Mouse (Mus musculus) embryo, embryonic 10 days (tissue): ENCODE results near the gene Kirrel3.

Source experiments
- DNase-seq: peaks from one replicate; pipeline ENCODE4 v3.0.0-alpha.2; 2015; ENCODE audit warnings: low spot score

Kirrel3 gene

DNA sequence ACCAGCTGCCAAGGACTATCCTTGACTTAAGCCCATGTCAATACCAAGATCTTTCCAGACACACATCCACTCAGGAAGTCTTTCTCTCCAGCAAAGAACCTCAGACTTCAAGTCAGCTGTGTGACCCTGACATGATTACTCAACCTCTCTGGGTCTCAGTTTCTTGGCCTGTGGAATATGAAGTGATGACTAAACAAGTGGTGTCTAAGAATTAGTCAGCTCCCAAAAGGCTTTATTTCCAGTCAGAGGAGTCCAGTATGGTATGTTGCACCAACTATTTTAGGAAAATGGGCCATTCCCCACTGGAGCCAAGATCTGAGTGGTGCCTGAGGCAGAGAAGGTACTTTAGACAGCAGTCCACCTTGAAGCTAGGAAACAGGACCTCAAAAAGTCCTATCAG lies 462.0 kb downstream of the Kirrel3 start:
- DNase-seq: no peak

DNA sequence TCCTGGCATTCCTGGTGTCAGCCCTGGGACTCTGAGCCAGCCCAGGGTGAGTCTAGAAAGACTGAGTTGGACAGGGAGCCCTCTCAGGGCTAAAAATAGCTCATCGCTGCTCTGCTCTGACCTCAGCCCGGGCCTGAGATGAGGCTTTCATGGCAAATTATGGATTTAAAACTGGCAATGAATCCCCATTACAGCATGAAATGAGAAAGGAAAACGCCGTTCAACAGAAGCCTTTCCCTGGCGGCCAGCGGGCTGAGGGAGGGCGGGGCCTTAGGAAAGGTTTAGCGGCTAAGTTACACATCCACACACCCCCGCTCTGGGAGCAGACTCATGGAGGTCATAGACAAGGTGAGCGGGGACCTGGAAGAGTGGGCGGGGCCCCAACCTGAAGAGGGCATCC lies 467.7 kb downstream of the Kirrel3 start:
- DNase-seq: no peak

DNA sequence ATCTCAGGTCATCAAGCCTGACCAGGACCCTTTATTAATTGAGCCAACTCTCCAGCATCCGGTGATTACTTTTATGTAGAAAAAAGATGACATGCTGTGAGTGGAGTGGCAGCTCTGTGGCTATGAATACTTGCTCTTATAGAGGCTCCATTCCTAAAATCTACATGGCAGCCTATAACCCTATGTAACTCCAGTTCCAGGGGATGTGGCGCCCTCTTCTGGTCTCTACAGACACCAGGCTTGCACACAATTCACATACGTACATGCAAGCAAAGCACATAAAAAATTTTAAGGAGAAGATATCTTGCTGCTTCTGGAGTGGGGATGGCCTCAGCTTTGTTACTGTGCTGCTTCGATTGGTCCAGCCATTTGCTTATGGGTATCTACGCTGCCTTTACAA lies 468.5 kb downstream of the Kirrel3 start:
- peak; percentile 80 for DNase-seq

DNA sequence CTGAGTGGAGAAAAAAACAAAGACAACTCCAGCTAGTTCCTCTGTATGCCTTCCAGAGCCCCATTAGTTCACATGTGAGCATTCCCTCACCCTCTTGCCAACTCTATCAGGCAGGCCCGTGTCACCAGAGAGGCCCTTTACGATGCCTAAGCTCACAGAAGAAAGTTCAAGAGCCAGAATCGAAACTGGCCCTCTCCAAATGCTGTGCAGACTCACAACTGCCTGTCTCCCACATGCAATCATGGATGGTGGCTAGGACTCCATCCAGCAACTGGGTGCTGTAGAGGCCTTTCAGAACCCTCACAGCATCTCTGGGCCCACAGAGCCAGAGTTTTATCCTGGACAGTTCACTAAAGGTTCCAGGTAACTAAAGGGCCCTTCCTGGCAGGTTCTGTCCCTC lies 470.8 kb downstream of the Kirrel3 start:
- no peak for DNase-seq

DNA sequence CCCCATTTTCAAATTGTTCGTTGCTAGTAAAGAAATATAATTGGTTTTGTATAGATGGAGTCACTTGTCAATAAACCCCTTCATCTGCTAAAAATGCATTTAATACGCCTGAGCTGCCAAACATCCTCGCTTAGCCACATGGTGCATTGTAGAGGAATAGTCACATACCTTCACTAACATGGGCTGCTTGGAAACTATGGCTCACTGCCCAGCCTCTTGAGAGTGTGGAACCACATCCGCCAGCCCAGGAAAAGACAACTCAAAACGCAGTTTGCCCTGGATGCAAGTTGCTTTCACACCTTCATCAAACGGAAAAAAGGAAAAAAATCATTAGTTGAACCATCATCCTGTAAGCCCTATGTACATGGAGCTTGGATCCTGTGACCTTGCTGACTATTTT lies 472.0 kb downstream of the Kirrel3 start:
- no peak for DNase-seq

DNA sequence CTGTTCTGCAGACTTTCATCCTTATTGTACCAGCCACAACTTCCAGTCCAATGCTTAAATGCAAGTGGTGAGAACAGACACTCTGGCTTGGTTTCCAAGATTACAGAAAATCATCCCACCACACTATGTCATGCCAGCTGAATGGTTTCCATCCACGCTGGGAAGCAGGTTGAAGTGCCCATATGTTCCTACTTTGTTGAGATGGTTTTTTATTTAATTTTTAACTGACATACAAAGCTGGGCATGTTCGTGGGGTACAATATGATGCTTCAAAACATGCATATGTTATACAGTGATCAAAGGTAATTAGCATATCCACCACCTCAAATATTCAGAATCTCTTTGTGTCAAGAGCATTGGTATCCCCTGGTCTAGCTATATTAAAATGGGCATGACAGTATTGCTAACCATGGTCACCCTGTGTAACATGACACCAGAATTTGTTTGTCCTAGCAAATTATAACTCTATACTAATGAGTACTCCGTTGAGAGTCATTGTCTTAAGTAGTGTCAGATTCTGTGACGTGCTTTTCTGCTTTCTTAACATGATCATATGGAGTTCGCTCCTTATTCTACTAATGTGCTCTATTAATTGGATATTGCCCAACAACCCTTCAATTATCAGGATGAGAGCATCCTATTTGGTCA lies 472.6 kb downstream of the Kirrel3 start:
- DNase-seq: no peak

DNA sequence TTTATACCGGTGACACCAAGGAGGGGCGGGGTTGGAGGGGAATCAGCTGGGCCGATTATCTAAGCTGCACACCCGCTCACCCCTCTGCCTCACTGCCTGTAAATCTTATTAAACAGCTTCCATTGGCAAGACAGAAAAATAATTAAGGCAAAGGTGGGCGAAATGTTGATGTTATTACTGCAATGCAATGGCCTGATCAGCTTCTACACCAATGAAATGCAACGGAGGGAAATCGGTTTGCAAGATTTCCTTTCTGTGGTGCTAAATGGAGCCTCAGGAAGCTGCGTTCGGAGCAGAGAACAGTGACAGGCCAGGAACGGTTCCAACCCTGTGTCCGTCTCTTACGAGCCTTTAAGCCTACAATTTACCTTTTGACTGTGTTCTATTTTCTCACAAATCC lies 475.0 kb downstream of the Kirrel3 start:
- DNase-seq: no peak

DNA sequence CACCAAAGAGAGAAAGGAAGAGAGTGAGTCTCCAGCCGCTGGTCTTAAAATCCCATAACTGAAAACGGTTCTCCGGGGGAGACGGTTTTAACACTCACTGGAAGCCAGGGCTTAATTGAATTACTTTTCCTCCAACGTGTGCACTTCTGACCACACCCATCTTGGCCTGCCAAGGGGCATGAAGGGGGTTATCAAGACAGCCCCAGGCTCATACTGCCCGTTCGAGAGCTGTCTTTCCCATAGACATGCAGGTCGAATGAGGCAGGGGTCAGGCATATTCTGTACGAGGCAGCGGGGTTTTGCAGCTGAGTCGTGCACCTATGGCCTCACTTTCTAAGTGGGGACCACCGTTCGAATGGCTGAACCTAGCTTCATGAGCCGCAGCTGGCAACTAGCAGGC lies 475.5 kb downstream of the Kirrel3 start:
- no peak for DNase-seq

DNA sequence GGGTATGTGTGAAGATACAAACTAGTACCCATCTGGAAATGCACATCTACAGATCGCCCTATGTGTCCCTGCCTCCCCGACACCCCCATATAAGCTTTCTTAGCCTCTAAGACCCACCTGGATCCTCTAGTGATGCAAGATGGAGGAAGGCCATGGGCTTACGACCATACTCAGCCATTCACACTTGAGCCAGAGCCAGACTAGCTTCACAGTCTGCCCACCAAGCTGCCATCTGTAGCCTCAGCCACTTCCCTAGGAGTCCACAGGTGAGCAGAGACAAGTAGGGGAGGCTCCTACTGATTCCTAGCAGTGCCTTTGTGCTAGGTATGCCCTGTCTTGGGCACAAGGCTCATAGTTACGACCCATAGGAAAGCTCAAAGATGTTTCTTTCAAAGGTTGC lies 476.6 kb downstream of the Kirrel3 start:
- DNase-seq: no peak

DNA sequence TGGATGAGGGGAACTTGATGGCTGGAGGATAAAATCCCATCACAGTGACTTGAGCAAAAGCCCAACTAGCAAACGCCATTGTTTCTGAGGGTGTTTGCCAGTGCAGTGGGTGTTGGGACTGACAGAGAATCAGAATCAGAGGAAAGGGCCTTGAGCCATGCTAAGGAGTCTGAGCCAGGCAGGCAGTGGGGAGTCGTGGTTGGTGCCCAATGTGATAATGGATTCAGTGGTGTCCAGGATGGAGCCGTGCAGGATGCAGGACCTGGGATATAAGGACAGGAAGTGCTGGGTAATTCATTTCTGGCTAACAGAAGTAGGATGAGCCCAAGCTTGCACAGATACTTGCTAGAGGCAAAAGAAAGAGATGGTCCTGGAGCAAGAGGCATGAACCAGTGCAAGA lies 477.9 kb downstream of the Kirrel3 start:
- no peak for DNase-seq

DNA sequence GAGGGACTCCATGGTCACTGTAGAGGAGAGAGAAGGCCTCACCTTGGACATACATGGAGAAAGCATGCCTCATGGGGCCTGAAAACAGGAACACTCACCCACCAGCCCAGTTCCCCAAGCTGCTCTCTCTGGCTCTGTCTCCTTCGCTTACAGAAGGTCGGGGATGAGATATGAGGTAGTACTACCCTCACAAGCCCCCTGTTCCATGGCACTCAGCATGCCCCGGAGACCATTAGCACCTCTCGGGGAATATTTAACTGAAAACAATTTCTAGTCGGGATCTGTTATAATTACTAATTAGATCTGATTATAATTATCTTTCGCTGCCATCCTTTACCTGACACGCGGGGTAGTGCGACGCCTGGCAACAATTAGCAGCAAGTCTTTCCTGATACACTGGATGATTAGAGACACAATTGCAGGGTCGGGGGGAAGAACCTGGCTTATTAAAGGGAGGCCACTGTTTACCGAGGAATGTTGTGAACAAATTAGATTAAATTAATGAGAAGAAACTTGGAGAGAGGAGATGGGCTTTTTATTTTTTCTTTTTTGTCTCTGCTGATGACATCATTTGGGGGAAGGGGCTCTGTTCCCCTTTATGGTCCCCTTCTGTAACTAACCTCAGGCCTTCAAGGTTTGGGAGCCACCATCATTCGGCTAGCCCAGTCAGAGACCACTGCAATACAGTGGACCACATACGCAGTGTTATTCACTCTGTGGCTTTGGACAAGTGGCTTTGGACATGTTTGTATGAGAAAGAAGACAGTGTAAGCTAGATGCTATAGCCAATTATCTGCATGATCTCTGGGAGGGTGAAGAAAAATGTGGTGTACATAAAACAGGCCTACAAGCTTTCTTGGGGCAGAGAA lies 478.7 kb downstream of the Kirrel3 start:
- no peak for DNase-seq

DNA sequence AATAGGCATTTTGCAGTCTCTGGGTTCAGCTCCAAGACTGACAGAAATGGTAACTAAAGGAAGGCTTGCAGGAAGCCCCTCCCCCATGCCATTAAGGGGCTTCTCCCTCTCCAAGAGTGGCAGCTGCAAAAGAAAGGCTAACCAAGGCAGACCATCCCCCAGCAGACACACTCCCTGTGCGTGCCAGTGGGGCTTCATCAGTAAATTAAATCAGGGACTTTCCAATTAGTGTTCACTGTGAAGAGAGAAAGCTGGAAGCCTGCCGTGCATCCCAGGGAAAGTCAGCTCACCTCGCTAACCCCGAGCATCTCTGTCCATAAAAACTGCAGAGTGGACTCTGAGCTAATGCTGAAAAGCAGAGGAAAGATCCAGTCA lies 479.3 kb downstream of the Kirrel3 start:
- peak; percentile 64 for DNase-seq

DNA sequence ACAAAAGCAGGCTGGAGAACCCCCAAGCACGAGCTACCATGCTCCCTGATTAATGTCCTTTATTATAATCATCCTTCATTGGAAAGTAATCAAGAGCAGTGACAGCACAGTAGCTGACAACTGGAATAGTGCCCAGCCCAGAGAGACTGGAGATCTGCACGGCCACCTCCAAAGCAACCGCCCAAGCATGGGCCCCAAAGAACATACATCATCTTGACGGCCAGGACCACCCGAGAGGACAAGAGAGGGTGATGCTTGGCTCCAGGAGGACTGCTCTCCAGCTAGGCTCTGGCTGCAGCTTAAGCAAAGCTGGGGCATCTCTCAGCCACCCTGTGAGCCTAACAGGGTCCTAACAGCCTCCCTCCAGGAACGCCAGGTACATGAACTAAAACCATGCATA lies 482.1 kb downstream of the Kirrel3 start:
- peak; percentile 33 for DNase-seq

DNA sequence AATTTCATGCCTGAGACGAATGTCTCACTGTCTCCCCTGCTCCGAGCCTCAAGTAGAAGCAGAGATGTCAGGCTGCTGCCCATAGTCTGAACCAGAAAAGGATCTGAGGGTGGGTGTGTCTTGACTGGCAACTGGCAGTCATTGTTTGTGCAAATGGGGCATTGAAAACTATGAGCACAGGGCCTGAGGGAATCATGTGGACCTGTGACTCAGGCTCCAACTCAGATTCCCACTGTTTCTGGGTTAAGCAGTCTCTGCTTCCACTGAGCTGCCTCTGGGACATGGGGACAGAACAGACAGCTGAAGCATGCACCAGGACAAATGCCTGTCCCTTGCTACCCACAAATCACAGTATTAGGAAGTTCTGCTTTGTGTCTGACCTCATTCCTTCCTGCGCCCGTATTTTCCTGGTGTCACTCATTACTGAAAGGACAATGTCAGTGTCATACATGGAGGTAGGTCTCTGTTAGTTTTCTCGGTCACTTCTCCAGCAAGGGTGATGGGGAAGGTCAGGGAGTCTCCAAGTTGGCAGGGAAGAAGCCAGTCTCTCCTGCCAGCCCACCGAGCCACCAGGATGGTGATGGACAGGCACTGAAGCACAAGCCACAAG lies 484.3 kb downstream of the Kirrel3 start:
- DNase-seq: no peak

DNA sequence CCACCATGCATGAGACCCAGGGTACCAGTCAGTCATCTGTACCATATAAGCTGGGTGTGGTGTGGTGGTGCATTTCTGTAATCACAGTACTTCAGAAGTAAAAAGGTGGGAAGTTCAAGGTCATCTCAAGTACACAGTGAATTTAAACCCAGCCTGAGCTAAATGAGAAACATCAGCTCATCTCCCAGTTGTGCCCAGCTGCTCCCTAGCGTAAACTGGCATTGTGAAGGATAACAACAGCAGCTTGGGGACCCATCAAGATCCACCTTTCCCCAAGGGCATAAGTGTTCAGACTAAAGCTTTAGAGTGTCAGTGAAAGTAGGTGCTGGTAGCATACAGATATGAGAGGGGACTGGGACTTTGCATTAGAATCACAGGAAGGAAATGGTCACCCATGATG lies 488.6 kb downstream of the Kirrel3 start:
- no peak for DNase-seq

DNA sequence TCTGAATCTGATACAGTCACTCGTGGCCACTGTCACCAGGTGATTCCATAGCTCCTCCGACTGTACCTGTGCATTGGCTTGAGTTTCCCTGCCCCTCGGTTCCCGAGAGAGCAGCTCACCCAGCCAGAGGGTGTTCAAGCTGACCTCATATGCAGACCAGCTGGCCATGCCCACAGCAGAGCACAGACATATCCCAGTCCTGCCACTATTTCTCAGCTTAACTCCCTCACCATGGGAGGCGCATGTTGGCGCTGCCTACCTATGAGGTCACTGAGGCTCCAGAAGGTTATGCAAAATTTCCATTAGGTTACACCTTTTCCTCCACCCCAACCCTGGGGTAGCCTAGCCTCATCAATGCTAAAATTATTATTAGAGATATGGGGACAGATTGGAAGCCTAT lies 489.6 kb downstream of the Kirrel3 start:
- no peak for DNase-seq

DNA sequence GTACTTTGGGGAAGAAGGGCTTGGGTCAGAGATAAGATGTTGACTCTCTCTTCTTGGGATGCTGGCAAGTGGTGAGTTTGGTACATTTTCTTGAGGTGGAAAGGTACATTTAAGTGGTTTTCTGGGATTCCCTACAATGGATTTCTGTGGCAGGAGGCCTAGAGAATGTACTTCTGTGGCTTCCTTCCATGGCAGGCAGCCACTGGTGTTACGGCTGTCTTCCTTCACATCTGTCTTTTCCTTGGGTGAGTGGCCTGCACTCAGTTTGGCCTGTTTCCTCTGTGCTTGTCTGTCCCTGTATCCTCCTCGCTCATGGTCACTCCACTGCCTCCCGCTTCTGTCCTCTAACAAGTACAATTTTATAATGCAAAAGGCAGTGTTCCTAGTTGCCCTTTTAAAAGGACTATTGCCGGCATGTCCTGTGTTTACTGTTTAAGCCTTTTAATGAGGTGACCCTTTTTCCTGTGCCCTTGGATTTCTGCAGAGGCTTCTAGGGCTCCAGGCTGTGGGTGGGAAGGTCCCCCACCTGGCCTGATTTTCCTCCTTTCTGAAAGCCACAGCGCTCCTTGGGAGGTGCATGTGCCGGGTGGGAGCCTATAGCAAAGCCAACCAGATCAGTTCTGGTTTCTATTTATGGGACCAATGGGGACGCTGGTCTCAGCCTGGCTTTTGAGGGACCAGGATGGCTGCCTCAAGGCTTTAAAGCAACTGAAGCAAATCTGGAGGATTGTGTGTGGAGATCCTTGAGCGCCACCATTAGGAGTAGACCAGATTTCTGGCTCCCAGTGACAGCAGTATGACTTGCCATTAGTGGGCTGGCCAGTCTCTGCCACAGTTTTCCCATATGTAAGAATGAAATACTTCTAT lies 491.1 kb downstream of the Kirrel3 start:
- no peak for DNase-seq

DNA sequence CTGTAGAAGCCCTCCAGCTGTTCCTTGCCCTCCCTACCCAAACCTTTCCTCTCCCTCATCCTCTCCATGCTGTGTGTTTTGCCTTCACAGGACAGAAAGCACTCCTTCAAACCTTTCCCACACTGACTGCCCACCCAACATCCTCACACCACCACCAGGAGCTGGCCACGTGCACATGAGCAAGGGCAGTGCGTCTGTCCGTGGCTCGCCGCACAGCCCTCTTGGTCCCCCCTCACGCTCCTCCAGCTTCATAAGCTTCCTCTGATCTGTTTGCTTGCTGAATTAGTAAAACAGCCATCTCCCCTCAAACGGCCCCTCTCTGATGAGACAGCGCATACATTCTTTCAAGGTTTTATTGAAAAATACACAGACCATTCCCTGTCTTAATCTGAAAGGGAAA lies 492.0 kb downstream of the Kirrel3 start:
- no peak for DNase-seq

DNA sequence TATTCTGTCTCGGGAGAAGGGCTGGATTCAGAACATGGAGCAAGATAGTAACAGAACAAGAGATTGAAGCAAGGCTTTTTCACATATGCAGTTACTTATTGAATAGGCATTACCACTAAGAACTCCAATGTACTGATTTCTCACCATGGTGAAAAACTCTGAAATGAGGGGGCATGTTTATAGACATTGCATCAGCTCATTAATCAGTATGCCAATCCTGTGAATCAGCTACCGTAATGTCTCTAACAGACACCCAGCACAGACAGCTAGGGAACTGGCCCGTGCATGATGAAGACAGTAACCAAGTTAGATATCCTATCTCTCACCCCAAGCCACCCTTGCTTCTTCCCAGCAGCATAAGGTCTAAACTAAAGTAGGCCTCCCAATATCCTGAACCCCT lies 492.5 kb downstream of the Kirrel3 start:
- DNase-seq: no peak

DNA sequence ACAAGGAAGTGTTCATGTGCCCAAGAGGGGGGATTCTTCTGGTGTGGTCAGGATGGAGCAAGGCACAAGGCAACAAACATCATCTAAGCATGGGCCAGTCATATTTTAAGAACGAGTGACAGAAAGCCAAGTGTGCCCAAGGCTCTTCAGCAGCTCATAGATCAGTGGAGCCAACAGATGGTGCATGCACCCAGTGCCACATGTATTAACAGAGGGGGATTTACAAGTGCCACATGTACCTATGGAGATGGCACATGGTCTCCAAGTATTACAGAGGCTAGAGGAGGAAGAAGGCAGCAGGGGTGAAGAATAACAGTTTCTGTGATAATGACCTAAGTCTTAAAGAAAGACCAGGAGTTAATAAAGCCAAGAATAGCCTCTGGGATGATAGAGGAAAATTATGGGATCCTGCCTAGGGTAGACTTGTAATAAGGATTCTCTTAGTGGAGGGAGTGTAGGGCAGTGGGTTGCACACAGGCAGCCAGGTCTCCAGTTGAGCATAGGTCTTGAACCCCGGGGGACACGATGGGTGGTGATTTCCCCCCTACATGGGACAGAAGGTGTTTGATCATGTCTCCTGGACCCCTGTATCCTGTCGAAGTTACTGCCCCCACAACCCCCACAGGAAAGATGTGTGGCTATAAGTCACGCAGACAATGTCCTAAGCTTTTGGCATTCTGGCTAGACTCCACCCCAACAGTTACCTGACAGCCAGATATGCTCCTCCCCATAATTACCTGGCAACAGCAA lies 495.0 kb downstream of the Kirrel3 start:
- DNase-seq: no peak
